Mouse (Mus musculus): ENCODE results near the gene Gm4559. TPM values are rescaled to one million over a fixed set of nuclear protein-coding genes. Genes with fewer than 3 reads are reported as not detected.
"Not testable (repeated sequence)": the region's sequence is repeated elsewhere in the genome, so short reads cannot be mapped to it uniquely, and the experiment has no call there.

Gene Gm4559
- not detected for total RNA-seq (2021)
- long read RNA-seq, experiment 1 = 0 reads
- long read RNA-seq, experiment 2 = 0 reads

DNA sequence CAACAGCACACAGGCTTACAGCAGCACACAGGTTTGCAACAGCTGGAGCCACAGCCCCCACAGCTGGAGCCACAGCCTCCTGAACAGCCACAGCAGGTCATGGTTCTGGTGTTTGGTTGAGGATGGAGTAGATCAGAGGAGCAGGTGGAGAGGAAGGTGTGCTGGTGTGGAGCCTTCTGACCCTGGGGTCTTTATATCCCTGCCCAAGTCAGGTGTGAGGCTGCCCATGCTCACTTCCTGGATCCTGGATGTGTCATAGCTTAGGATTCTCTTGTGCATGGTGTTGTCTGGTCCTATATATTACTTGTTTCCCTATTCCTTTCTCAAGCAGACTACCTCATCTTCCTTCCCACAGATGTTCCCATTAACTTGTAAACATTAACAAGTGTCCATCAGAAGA lies at the start of gene Gm4559:
Gm4559 (minus strand) TSS at position 101 of the 400 bp plus-strand sequence.
- intact Hi-C loops (cut with DNase I); H3K4me3 ChIP-seq; H3K27ac ChIP-seq; DNase-seq (ENCODE audit: extremely low spot score in 1 of 2, low spot score in 2 of 2): not testable (repeated sequence)

DNA sequence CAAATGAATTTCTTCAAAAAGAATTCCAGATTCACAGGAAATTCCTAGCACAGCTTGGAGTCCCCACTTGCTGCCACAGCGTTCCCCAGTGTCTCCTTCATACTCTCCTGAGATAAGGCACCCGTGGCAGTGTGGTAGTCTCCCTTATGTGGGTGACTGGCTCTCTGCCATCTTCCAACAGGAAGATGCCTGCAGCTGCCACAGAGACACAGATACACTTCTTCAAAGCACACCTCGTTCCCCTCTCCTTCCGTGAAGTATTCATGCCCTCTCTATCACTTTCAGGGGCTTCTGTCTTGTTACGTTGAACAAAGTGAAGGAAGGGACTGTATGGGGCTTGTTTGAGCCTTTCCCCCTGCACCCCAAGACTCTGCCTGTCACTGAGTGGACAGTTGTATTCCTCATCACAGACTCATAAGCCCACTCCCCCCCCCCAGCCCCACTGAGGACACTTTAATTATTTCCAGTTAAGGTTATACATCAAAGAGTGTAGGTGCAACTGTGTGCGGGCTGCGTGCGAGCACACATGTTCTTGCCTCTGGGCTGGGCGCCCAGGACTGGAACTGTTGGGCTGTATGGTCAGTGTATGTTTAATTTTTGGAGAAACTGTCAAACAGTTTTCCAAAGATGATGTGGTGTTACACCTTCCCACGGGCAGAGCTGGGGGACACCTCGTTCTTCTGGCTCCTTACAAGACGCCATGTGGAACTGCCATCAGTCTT lies 49.4 kb upstream of the Gm4559 start:
- intact Hi-C loops (cut with DNase I) = no loop called here
- no peak overlapping the region for H3K27ac ChIP-seq
- no peak overlapping the region for H3K4me3 ChIP-seq
- DNase-seq (ENCODE audit: extremely low spot score in 1 of 2, low spot score in 2 of 2) = no peak
- no peak for TF ChIP-seq CTCF (IDR thresholded peaks at IDR 0.05)

DNA sequence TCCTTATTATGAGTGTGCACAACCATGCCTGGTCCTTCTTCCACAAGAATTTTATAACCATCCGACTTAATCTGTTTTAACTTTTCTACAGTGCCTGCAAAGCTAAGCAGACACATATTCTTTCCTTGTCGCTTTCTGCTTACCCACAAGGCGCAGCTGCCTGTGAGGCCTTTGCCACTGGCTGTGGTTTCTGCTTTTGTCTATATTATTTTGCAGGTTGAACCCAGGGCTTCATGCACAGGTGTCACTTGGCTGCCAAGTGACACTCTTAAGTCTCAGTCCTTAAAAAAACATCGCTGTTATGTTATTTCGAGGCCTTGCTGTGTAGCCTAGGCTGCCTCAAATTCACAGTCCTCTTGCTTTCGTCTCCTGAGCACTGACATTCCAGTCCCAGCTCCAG lies 48.5 kb upstream of the Gm4559 start:
- no peak overlapping the region for H3K4me3 ChIP-seq
- TF ChIP-seq CTCF (IDR thresholded peaks at IDR 0.05) = no peak
- intact Hi-C loops (cut with DNase I) = no loop called here
- DNase-seq (ENCODE audit: extremely low spot score in 1 of 2, low spot score in 2 of 2) = no peak
- no peak overlapping the region for H3K27ac ChIP-seq

DNA sequence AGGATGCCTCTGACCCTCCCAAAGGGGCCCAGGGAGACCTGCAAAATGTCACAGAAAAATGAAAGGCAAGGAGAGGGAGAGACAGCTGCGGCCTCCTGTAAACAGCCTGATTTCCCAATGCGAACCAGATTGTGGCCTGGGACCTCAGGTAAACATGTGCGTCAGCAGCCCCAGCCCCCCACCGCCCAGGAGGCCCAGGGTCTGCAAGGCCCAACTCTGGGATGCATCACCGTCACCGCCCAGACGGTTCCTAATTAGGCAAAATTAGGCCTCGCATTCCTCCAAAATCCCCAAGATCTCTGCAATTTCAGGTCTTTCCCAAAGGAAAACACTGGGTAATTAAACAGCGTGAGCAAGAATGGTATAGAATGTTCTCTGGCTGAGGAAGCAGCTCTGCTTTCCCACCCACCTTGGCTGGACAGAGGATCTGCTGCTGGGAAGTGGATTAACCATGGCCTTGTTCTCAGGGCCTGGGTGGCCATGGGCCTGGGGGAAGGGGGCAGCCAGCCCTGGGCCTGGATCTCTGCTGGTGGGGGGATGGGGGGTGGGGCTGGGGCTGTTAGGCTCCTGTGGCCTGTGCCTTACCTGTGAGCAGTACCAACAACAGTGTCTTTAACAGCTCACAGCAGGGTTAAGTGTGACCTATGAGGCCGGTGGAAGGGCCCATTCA lies 47.6 kb upstream of the Gm4559 start:
- DNase-seq (ENCODE audit: extremely low spot score in 1 of 2, low spot score in 2 of 2); intact Hi-C loops (cut with DNase I); H3K4me3 ChIP-seq; H3K27ac ChIP-seq: not testable (repeated sequence)

DNA sequence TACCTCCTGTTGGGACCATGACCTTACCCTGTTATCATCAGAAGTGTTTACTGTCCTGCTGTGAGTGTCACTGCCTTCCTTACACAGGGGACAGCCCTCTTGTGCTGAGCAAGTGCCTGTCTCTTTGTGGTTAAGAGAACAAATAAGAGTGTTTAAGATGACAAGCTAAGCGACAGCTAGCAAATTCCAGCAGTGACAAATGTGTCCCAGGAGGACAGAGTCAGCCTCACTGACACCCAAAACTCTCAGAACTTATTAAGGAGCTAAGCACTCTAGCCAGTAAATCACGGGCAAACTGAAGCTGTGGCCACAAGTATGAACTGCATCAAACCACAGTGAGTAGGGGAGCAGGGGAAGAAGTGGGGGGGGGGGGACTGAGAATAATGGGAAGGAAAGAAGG lies 46.7 kb upstream of the Gm4559 start:
- no peak overlapping the region for H3K27ac ChIP-seq
- TF ChIP-seq CTCF (IDR thresholded peaks at IDR 0.05) = no peak
- intact Hi-C loops (cut with DNase I) = no loop called here

DNA sequence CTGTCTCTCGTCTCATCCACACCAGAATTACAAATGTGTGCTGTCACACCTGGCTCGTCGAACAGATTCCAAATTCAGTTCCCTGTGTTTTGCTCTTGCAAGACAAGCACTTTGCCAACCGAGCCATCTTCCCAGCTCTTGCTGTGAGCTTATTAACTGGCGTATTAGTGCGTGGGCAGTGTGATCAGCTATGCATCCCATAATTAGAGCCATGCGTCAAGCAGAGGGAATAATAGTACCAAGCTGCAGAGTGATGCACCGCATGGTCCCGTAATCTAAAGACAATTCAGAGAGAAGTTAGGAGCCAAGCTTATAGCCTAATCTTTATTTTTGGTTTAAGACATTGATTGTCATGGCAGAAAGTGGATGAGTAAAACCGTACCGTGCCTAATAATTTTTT lies 45.0 kb upstream of the Gm4559 start:
- intact Hi-C loops (cut with DNase I) = loop anchor here (5.0 kb wide), 1 partner anchor 118 kb away; no protein-coding TSS in a partner anchor

More for the DNA sequence above, 46.7 kb upstream of the Gm4559 start:
- no peak overlapping the region for H3K4me3 ChIP-seq
- DNase-seq (ENCODE audit: extremely low spot score in 1 of 2, low spot score in 2 of 2) = no peak

DNA sequence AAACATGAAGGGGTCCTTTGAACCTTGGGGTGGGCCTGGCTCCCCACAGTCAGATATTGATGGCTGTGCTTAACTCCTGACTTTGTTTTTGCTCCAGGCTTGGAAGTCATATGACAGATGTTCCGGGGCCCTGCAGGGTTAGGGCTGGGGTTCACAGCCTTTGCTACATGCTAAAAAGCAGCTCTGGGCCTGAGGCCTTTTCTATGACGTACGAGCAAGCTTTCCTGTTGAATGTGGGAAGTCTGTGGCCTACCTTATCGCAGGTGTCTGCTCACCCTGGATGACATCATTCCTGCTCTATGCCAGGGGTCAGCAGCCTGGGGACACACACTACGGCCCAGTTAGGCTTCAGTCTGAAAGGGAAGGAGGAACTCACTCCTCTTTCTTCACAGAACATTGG lies 43.1 kb upstream of the Gm4559 start:
- no peak for TF ChIP-seq CTCF (IDR thresholded peaks at IDR 0.05)
- DNase-seq (ENCODE audit: extremely low spot score in 1 of 2, low spot score in 2 of 2) = no peak
- Histone ChIP-seq H3K27ac (no peak overlapping the region), H3K4me3 (no peak overlapping the region)
- intact Hi-C loops (cut with DNase I) = loop anchor here (2.0 to 5.0 kb wide), 2 partner anchors 120 to 360 kb away; no protein-coding TSS in a partner anchor

More for the DNA sequence above, 45.0 kb upstream of the Gm4559 start:
- Histone ChIP-seq H3K27ac (no peak overlapping the region), H3K4me3 (no peak overlapping the region)
- no peak for TF ChIP-seq CTCF (IDR thresholded peaks at IDR 0.05)
- peak in 1 of 2 experiments; percentile 36 for DNase-seq (ENCODE audit: extremely low spot score in 1 of 2, low spot score in 2 of 2)

DNA sequence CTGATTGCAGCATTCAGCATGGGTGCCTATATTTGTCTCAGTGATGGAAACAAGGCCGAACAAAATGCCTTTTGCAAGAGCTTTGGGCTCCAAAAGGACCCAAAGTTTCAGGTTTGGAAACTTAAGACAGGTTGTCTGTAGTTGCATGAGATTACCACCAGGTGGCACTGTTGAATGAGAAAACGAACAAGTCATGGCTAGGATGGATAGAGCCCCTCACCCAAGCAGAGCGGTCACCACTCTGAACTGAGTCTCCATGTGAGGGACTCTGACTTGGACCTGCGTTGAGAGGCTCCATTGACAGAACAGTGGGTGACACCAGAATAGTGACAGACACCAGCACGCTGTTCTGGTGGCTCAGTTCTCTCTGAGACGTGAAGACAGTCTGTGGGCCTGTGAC lies 42.4 kb upstream of the Gm4559 start:
- DNase-seq (ENCODE audit: extremely low spot score in 1 of 2, low spot score in 2 of 2) = peak in 1 of 2 experiments; percentile 33
- intact Hi-C loops (cut with DNase I) = loop anchor here (1.0 to 5.0 kb wide), 3 partner anchors 121 to 360 kb away; no protein-coding TSS in a partner anchor
- Histone ChIP-seq H3K27ac (no peak overlapping the region), H3K4me3 (no peak overlapping the region)
- TF ChIP-seq CTCF (IDR thresholded peaks at IDR 0.05) = peak; percentile 89

DNA sequence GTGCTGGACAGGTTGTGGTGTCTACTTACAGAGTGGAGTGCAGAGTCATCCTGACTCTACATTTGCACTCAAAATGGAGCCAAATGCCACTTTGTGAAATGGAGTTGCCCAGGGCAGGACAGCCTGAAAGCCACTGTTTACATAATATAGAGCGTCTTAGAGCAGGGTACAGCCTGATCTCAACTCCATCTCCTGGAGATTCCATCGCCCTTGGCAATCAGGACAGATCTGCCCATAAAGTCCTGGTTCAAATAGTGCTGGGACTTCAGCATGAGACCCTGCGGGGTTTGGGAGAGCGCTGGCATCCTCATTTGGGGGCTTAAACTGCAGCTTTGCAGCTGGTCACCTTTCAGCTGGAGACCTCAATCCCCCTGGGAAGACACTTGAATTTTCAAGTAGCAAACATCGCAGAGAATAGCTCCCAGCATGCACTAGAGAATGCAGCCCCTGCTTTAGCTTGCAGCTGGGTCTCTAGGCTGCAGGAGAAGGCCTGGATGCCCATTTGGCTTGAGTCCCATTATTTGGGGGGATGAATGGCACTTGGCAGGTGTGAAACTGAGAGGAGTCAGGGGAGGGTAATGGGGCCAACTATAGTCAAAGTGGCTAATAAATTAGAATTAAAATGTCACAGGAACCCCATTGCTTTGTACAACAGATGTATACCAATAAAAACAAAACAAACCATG lies 40.6 kb upstream of the Gm4559 start:
- TF ChIP-seq CTCF (IDR thresholded peaks at IDR 0.05) = no peak
- no peak for DNase-seq (ENCODE audit: extremely low spot score in 1 of 2, low spot score in 2 of 2)
- intact Hi-C loops (cut with DNase I) = loop anchor here (5.0 kb wide), 1 partner anchor 123 kb away; no protein-coding TSS in a partner anchor
- no peak overlapping the region for H3K27ac ChIP-seq
- no peak overlapping the region for H3K4me3 ChIP-seq

DNA sequence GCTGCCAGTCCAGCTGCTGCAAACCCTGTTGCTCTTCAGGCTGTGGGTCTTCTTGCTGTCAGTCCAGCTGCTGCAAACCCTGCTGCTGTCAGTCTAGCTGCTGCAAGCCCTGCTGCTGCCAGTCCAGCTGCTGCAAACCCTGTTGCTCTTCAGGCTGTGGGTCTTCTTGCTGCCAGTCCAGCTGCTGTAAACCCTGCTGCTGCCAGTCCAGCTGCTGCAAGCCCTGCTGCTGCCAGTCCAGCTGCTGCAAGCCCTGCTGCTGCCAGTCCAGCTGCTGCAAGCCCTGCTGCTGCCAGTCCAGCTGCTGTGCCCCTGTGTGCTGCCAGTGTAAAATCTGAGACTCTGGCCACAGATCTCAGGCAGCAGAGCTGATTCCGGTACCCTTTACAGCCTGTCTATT lies 29.8 kb upstream of the Gm4559 start:
- intact Hi-C loops (cut with DNase I); H3K4me3 ChIP-seq; H3K27ac ChIP-seq; DNase-seq (ENCODE audit: extremely low spot score in 1 of 2, low spot score in 2 of 2): not testable (repeated sequence)

DNA sequence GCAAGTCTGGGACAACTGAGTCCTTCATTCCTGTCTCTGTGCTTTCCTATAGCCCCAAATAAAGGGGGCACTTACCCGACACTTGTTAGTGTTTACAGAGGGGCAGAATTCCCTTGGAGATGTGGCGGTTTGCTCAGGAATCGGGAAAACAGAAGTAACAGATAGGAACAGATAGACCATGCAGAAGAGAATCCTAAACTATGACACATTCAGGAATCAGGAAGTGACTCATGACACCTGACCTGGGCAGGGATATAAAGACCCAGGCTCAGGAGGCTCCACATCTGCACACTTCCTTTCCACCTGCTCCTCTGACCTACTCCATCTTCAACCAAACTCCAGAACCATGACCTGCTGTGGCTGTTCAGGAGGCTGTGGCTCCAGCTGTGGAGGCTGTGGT lies 29.1 kb upstream of the Gm4559 start, which contains the start of gene Krtap5-4:
Krtap5-4 (plus strand) TSS at position 301 of the 400 bp plus-strand sequence.
- no peak for TF ChIP-seq CTCF (IDR thresholded peaks at IDR 0.05)
- no peak for DNase-seq (ENCODE audit: extremely low spot score in 1 of 2, low spot score in 2 of 2)
- no peak within 1 kb of the TSS for H3K4me3 ChIP-seq
- intact Hi-C loops (cut with DNase I) = no loop called here
- no peak within 1 kb of the TSS for H3K27ac ChIP-seq

DNA sequence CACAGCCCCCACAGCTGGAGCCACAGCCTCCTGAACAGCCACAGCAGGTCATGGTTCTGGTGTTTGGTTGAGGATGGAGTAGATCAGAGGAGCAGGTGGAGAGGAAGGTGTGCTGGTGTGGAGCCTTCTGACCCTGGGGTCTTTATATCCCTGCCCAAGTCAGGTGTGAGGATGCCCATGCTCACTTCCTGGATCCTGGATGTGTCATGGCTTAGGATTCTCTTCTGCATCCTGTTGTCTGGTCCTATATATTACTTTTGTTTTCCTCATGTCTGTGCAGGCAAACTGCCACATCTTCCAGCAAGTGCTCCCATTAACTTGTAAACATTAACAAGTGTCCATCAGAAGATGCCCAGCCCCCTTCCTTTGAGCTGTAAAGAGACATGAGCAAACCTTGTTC lies 22.9 kb upstream of the Gm4559 start, which contains the start of gene Krtap5-1:
Krtap5-1 (minus strand) TSS at position 101 of the 400 bp plus-strand sequence.
- H3K4me3 ChIP-seq; H3K27ac ChIP-seq; DNase-seq (ENCODE audit: extremely low spot score in 1 of 2, low spot score in 2 of 2); intact Hi-C loops (cut with DNase I): not testable (repeated sequence)

DNA sequence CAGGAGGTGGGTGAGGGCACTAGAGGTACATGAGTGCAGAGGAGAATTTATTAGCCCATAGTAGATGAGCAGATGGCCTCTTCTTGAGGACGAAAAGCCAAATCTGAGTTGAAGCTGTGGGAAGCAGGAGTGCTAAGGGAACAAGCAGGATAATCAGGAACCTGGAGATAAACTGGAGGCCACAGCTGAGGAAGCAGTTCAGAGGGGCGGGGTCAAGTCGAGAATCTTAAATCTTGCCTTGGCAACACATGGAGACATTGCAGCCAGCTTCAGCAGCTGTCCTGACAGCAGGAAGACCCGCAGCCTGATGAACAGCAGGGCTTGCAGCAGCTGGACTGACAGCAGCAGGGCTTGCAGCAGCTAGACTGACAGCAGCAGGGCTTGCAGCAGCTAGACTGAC lies 21.9 kb upstream of the Gm4559 start:
- H3K4me3 ChIP-seq; DNase-seq (ENCODE audit: extremely low spot score in 1 of 2, low spot score in 2 of 2); H3K27ac ChIP-seq; intact Hi-C loops (cut with DNase I): not testable (repeated sequence)

Measured in left cerebral cortex, adult 2 months (tissue).